9 mouse cellular contexts compared by ENCODE assay signal in the genomic region with DNA sequence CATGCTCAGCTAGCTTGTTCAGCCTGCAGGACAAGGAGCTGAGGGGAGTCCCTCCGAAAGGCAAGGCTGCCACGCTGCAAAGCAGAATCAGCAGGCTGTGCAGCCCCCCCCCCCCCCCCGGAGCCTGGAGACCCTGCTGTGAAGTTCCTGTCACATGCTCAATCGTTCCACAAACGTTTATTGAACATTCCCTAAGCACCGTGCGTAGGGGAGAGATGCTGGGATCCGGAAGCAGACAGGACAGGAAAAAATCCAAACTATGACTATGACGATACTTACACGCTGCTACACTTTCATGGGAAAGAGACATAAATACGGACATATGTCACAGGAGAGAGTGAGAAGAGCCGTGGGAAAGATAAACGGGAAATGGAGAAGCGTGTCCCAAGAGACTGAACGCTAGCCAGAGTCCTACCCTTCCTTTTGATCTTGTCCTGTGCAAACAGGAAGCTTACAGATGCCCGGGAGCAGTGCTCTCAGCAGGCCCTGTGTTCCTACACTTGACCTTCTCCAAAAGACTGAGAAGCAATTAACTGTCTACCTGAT. TPM values are rescaled to one million over a fixed set of nuclear protein-coding genes. Genes with fewer than 3 reads are reported as not detected.
DNase-seq lines count a peak whose midpoint lies in the region; ATAC-seq and TF ChIP-seq lines count a peak whose summit lies in the region.
"Had no signal": no experiment of that assay in that cellular context is flagged by ENCODE, and none has a peak within 500 bp of the region (broad histone marks: within the 10 kb centered on the region; RNA-seq: fewer than 3 reads in every experiment).

No protein-coding gene starts in this region.

- no peak for DNase-seq in layer of hippocampus, adult 2 months (ENCODE audit: low spot score in 2 of 2)
- no peak for DNase-seq in layer of hippocampus, adult 8-10 months (ENCODE audit: low spot score in 2 of 2)
- DNase-seq in retina, postnatal 1 day: peak; percentile 53
- no peak for DNase-seq in frontal cortex, postnatal 36 days (ENCODE audit: low spot score in 2 of 2)
- no peak for DNase-seq in gastrocnemius, postnatal 36 days
- DNase-seq in natural killer cell, adult 2 months (ENCODE audit: low spot score in 2 of 2): no peak

- no peak for ATAC-seq in forebrain, embryonic 16.5 days
- ATAC-seq in liver, embryonic 16.5 days (ENCODE audit: low read depth): no peak
- ATAC-seq: Patski had no signal

- intact Hi-C loops in gastrocnemius, postnatal 36 days (cut with DNase I): no loop called here

- H3K27ac ChIP-seq in layer of hippocampus, adult 2 months: peak overlapping the region; percentile 23; the same call in 1 of the 2 replicates
- no peak overlapping the region for H3K27ac ChIP-seq in forebrain, embryonic 16.5 days (ENCODE audit: low read length)
- H3K27ac ChIP-seq in liver, embryonic 16.5 days (ENCODE audit: low read length): no peak overlapping the region

- H3K27me3 ChIP-seq in forebrain, embryonic 16.5 days (replicated peaks; ENCODE audit: control insufficient read depth, insufficient read depth, low read length): no peaks in the 10 kb centered on the region
- no peaks in the 10 kb centered on the region; the same call in 1 of the 2 replicates for H3K27me3 ChIP-seq in liver, embryonic 16.5 days (ENCODE audit: control insufficient read depth, insufficient read depth, low read depth, low read length)
- H3K27me3 ChIP-seq: Patski had no signal

- WGBS in forebrain, embryonic 16.5 days: 9% methylated on average over 16 of the region's 16 CpGs
- WGBS in liver, embryonic 16.5 days (ENCODE audit: insufficient replicate concordance): 6% methylated on average over 16 of the region's 16 CpGs

- peaks cover 19% of the 10 kb centered on the region for H3K4me1 ChIP-seq in forebrain, embryonic 16.5 days (replicated peaks; ENCODE audit: control insufficient read depth, insufficient read depth, low read length)
- H3K4me1 ChIP-seq in liver, embryonic 16.5 days (ENCODE audit: control insufficient read depth, low read depth, low read length): peaks cover 8% of the 10 kb centered on the region

- H3K4me3 ChIP-seq in layer of hippocampus, adult 2 months: peak overlapping the region; percentile 17; the same call in 1 of the 2 replicates
- H3K4me3 ChIP-seq in forebrain, embryonic 16.5 days (replicated peaks; ENCODE audit: low read length): peak overlapping the region; percentile 14
- H3K4me3 ChIP-seq in liver, embryonic 16.5 days (ENCODE audit: low read depth, low read length): 0 out of 2 replicates have a peak overlapping the region, but pooled peaks have one; percentile 21

- no peak for TF ChIP-seq CTCF in layer of hippocampus, adult 2 months (conservative IDR thresholded peaks at IDR 0.05)

- H3K36me3 ChIP-seq in forebrain, embryonic 16.5 days (ENCODE audit: control insufficient read depth, insufficient read depth): no peaks in the 10 kb centered on the region
- no peaks in the 10 kb centered on the region for H3K36me3 ChIP-seq in liver, embryonic 16.5 days (ENCODE audit: control insufficient read depth, insufficient read depth)

- no peaks in the 10 kb centered on the region for H3K9me3 ChIP-seq in forebrain, embryonic 16.5 days (ENCODE audit: control insufficient read depth, low read length)
- no peaks in the 10 kb centered on the region for H3K9me3 ChIP-seq in liver, embryonic 16.5 days (replicated peaks; ENCODE audit: control insufficient read depth, low read length)

- peak overlapping the region; percentile 42 for H3K4me2 ChIP-seq in forebrain, embryonic 16.5 days (ENCODE audit: low read length)
- H3K4me2 ChIP-seq in liver, embryonic 16.5 days (ENCODE audit: low read depth, low read length): peak overlapping the region; percentile 39

- H3K9ac ChIP-seq in forebrain, embryonic 16.5 days (replicated peaks; ENCODE audit: low read depth, low read length): peak overlapping the region; percentile 26; the same call in 1 of the 2 replicates
- no peak overlapping the region for H3K9ac ChIP-seq in liver, embryonic 16.5 days (ENCODE audit: low read depth, low read length)

RNA-seq across cellular contexts. Expression of gene Zbtb34, which starts 5.0 kb away (rescaled TPM):
- 10 to 100 TPM; 13.9 to 14.8 TPM for total RNA-seq in layer of hippocampus, adult 2 months (2021)
- 10 to 100 TPM; 12.1 to 15.1 (median 12.9) TPM for total RNA-seq in layer of hippocampus, adult 8-10 months (2022)
- 9.0 and 10.1 TPM in 2 replicates for polyA plus RNA-seq in forebrain, embryonic 16.5 days (2015; fragmentation: Nextera tagmentation; extraction: Ambion mirVana)
- 1.8 and 2.0 TPM in 2 replicates for polyA plus RNA-seq in liver, embryonic 16.5 days (2015; fragmentation: Nextera tagmentation; extraction: Ambion mirVana)
- total RNA-seq in gastrocnemius, postnatal 36 days (2021): 1 to 10 TPM; 4.1 to 4.9 TPM

RNA-seq across cellular contexts. Expression of gene Zbtb43, which starts 32.3 kb away (rescaled TPM):
- total RNA-seq in layer of hippocampus, adult 2 months (2021): 10 to 100 TPM; 24.1 to 27.4 TPM
- 10 to 100 TPM; 23.7 to 30.1 (median 25.5) TPM for total RNA-seq in layer of hippocampus, adult 8-10 months (2022)
- polyA plus RNA-seq in forebrain, embryonic 16.5 days (2015; fragmentation: Nextera tagmentation; extraction: Ambion mirVana): 32.7 and 40.5 TPM in 2 replicates
- polyA plus RNA-seq in liver, embryonic 16.5 days (2015; fragmentation: Nextera tagmentation; extraction: Ambion mirVana): 6.1 and 6.8 TPM in 2 replicates
- total RNA-seq in gastrocnemius, postnatal 36 days (2021): 10 to 100 TPM; 10.7 to 14.5 TPM
